Mouse (Mus musculus) heart, postnatal 0 days (tissue): ENCODE data around the gene Acadvl.

Experiments used
- CTCF ChIP-seq: IDR thresholded peaks from 2 replicates; pipeline ENCODE4 v1.5.1; 2016; ENCODE audit warnings: antibody characterized with exemption, control low read depth, low read depth
- EP300 ChIP-seq: IDR thresholded peaks from 2 replicates; pipeline ENCODE4 v1.6.1; 2016; ENCODE audit warnings: antibody characterized with exemption, low read depth

DNA sequence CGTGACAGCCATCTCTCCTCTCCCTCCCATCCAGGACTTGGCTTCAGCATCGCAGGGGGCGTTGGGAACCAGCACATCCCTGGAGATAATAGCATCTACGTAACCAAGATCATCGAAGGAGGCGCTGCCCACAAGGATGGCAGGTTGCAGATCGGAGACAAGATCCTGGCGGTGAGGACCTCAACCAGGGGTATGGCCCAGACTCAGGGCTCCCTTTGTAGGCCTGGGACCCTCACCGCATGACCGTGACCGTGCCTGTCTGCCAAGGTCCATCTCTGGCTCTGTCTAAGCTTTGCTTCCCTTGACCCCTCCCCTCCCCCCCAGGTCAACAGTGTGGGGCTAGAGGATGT, 16.1 kb upstream of the Acadvl start:
- TF ChIP-seq CTCF = no peak
- TF ChIP-seq EP300 = no peak
